Mouse (Mus musculus) spleen, adult 2 months (tissue): ENCODE data around the gene Ccdc65. TPM values are rescaled to one million over a fixed set of nuclear protein-coding genes. Genes with fewer than 3 reads are reported as not detected.

Source experiments
- DNase-seq, 2 experiments: peaks; one replicate each; pipeline versions ENCODE4 v3.0.0 to v3.0.0-alpha.2; 2012 to 2021; ENCODE audit warnings: low spot score in 2 of 2, low read depth in 1 of 2
- H3K27ac ChIP-seq: fragments of 200-500 bp; 2 replicates; pipeline ENCODE4 v1.5.1; 2012; ENCODE audit warnings: low read length, inconsistent platforms; ENCODE audit not compliant: insufficient read depth
- H3K27me3 ChIP-seq: fragments of 200-500 bp; 2 replicates; pipeline ENCODE4 v1.6.1; 2012; ENCODE audit warnings: mild to moderate bottlenecking, moderate library complexity, low read length, inconsistent platforms; ENCODE audit not compliant: control insufficient read depth, insufficient read depth
- H3K36me3 ChIP-seq: fragments of 200-500 bp; 2 replicates; pipeline ENCODE4 v1.6.1; 2012; ENCODE audit warnings: mild to moderate bottlenecking, low read length, inconsistent platforms; ENCODE audit not compliant: control insufficient read depth, insufficient read depth
- H3K4me1 ChIP-seq: fragments of 200-500 bp; 2 replicates; pipeline ENCODE4 v1.6.1; 2011; ENCODE audit warnings: inconsistent platforms; ENCODE audit not compliant: control insufficient read depth, insufficient read depth, insufficient read length
- H3K4me3 ChIP-seq: fragments of 200-500 bp; 2 replicates; pipeline ENCODE4 v1.5.1; 2011; ENCODE audit warnings: mild to moderate bottlenecking, inconsistent platforms; ENCODE audit not compliant: insufficient read depth, insufficient read length; ENCODE audit errors: extremely low read depth
- CTCF ChIP-seq: fragments of 200-500 bp; IDR thresholded peaks from 2 replicates; pipeline ENCODE4 v1.5.1; 2011; ENCODE audit warnings: mild to moderate bottlenecking, inconsistent platforms; ENCODE audit not compliant: insufficient read depth, insufficient read length, insufficient replicate concordance; ENCODE audit errors: extremely low read depth
- POLR2A ChIP-seq: fragments of 200-500 bp; IDR thresholded peaks from 2 replicates; pipeline ENCODE4 v1.6.1; 2011; ENCODE audit warnings: low read depth, low read length, inconsistent platforms
- WGBS: fragments of 180-500 bp; shearing (Covaris S2); methylation state at CpG from one replicate; pipeline ENCODE4 v1.1.7; 2018; 5-methylcytosine and 5-hydroxymethylcytosine counted together
- polyA plus RNA-seq: library from polyadenylated mRNA; depleted of rRNA; stranded (reverse); fragments of >200 nt; gene quantifications from 2 replicates; pipeline ENCODE4 v1.2.3, GENCODE M21; 2012

Ccdc65 gene
- polyA plus RNA-seq, 1 experiment, result not detected

- H3K36me3 ChIP-seq, result peaks cover 1% of the 10 kb centered on the region; the same call in 1 of the 2 replicates
- DNase-seq, result no peak
- H3K4me1 ChIP-seq, result no peaks in the 10 kb centered on the region
- H3K27me3 ChIP-seq, result no peaks in the 10 kb centered on the region
- no peak overlapping the region for H3K4me3 ChIP-seq
- WGBS, result 73% methylated on average over 10 of the region's 10 CpGs
- H3K27ac ChIP-seq, result no peak overlapping the region
- TF ChIP-seq CTCF (no peak), POLR2A (no peak)
Observed at GRCm38 (mm10) chr15:98746344-98746965, 38.4 kb downstream of the Ccdc65 start.

- Histone ChIP-seq H3K4me1 (no peaks in the 10 kb centered on the region), H3K27me3 (no peaks in the 10 kb centered on the region), H3K27ac (no peak overlapping the region), H3K4me3 (no peak overlapping the region), H3K36me3 (peaks cover 1% of the 10 kb centered on the region; the same call in 1 of the 2 replicates)
- 82% methylated on average over 6 of the region's 6 CpGs for WGBS
- TF ChIP-seq POLR2A, result no peak
- no peak for TF ChIP-seq CTCF
- DNase-seq, result no peak
Observed at GRCm38 (mm10) chr15:98747296-98747695, 39.3 kb downstream of the Ccdc65 start.

GRCm38 (mm10) chr15:98749093-98749492 is 41.1 kb downstream of the Ccdc65 start:
- WGBS, result 99% methylated on average over 2 of the region's 2 CpGs
- no peak for DNase-seq
- TF ChIP-seq POLR2A (no peak), CTCF (no peak)
- H3K4me3 ChIP-seq, result no peak overlapping the region
- H3K4me1 ChIP-seq, result no peaks in the 10 kb centered on the region
- H3K27me3 ChIP-seq, result no peaks in the 10 kb centered on the region
- no peak overlapping the region for H3K27ac ChIP-seq
- peaks cover 2% of the 10 kb centered on the region; the same call in 1 of the 2 replicates for H3K36me3 ChIP-seq

GRCm38 (mm10) chr15:98753021-98753423 is 45.0 kb downstream of the Ccdc65 start:
- 89% methylated on average over 8 of the region's 8 CpGs for WGBS
- Histone ChIP-seq H3K4me3 (no peak overlapping the region), H3K36me3 (peaks cover 3% of the 10 kb centered on the region; the same call in 1 of the 2 replicates), H3K27ac (no peak overlapping the region), H3K4me1 (no peaks in the 10 kb centered on the region), H3K27me3 (no peaks in the 10 kb centered on the region)
- TF ChIP-seq POLR2A (no peak), CTCF (no peak)
- no peak for DNase-seq

GRCm38 (mm10) chr15:98754125-98754524 is 46.1 kb downstream of the Ccdc65 start:
- TF ChIP-seq CTCF, result no peak
- TF ChIP-seq POLR2A, result no peak
- Histone ChIP-seq H3K27me3 (no peaks in the 10 kb centered on the region), H3K27ac (no peak overlapping the region), H3K4me3 (no peak overlapping the region), H3K36me3 (peaks cover 3% of the 10 kb centered on the region; the same call in 1 of the 2 replicates), H3K4me1 (no peaks in the 10 kb centered on the region)
- DNase-seq, result no peak
- WGBS, result 83% methylated on average over 2 of the region's 2 CpGs

GRCm38 (mm10) chr15:98762201-98762621 is 54.2 kb downstream of the Ccdc65 start:
- H3K27ac ChIP-seq, result peak overlapping the region; percentile 57
- no peaks in the 10 kb centered on the region for H3K27me3 ChIP-seq
- DNase-seq, result peak in 1 of 2 experiments; percentile 56
- H3K4me3 ChIP-seq, result peak overlapping the region; percentile 92
- H3K36me3 ChIP-seq, result no peaks in the 10 kb centered on the region
- no peak for TF ChIP-seq POLR2A
- TF ChIP-seq CTCF, result no peak
- under 1% methylated on average over 23 of the region's 24 CpGs for WGBS
- H3K4me1 ChIP-seq, result peaks cover 6% of the 10 kb centered on the region
